Mouse (Mus musculus) embryonic facial prominence, embryonic 15.5 days (tissue): ENCODE results near the gene Ubox5. TPM values are rescaled to one million over a fixed set of nuclear protein-coding genes. Genes with fewer than 3 reads are reported as not detected.

ENCODE experiments used
- ATAC-seq: fragments of 200-750 bp; cut with Nextera tagmentation; 2 replicates; pipeline ENCODE4 v1.8.0; 2017; ENCODE audit warnings: low read depth, moderate TSS enrichment; ENCODE audit not compliant: insufficient number of reproducible peaks, low FRiP score, low TSS enrichment
- H3K27ac ChIP-seq: fragments of 300-500 bp; sonication (generic); replicated peaks from 2 replicates; pipeline ENCODE4 v1.5.1; 2015; ENCODE audit warnings: mild to moderate bottlenecking, inconsistent platforms
- H3K27me3 ChIP-seq: fragments of 300-500 bp; sonication (generic); 2 replicates; pipeline ENCODE4 v1.6.1; 2015; ENCODE audit warnings: inconsistent platforms
- H3K36me3 ChIP-seq: fragments of 300-500 bp; sonication (generic); 2 replicates; pipeline ENCODE4 v1.6.1; 2015; ENCODE audit warnings: mild to moderate bottlenecking, inconsistent platforms
- H3K4me1 ChIP-seq: fragments of 300-500 bp; sonication (generic); 2 replicates; pipeline ENCODE4 v1.6.1; 2015; ENCODE audit warnings: inconsistent platforms
- H3K4me2 ChIP-seq: fragments of 300-500 bp; sonication (generic); replicated peaks from 2 replicates; pipeline ENCODE4 v1.6.1; 2015; ENCODE audit warnings: mild to moderate bottlenecking, inconsistent platforms
- H3K4me3 ChIP-seq: fragments of 300-500 bp; sonication (generic); replicated peaks from 2 replicates; pipeline ENCODE4 v1.5.1; 2015; ENCODE audit warnings: mild to moderate bottlenecking, inconsistent platforms
- H3K9ac ChIP-seq: fragments of 300-500 bp; sonication (generic); 2 replicates; pipeline ENCODE4 v1.6.1; 2015; ENCODE audit warnings: inconsistent platforms
- H3K9me3 ChIP-seq: fragments of 300-500 bp; sonication (generic); replicated peaks from 2 replicates; pipeline ENCODE4 v1.6.1; 2016; ENCODE audit warnings: inconsistent platforms
- WGBS: fragments of 180-500 bp; shearing (Covaris S2); methylation state at CpG from one replicate; pipeline ENCODE4 v1.1.7; 2015; 5-methylcytosine and 5-hydroxymethylcytosine counted together
- polyA plus RNA-seq: library from polyadenylated mRNA; unstranded; fragments of >200 nt; fragmentation: Nextera tagmentation; extraction: Ambion mirVana; gene quantifications from 2 replicates; pipeline ENCODE4 v1.2.1, GENCODE M21; 2015

Ubox5 gene
- polyA plus RNA-seq, result 11.8 TPM in 2 replicates

DNA sequence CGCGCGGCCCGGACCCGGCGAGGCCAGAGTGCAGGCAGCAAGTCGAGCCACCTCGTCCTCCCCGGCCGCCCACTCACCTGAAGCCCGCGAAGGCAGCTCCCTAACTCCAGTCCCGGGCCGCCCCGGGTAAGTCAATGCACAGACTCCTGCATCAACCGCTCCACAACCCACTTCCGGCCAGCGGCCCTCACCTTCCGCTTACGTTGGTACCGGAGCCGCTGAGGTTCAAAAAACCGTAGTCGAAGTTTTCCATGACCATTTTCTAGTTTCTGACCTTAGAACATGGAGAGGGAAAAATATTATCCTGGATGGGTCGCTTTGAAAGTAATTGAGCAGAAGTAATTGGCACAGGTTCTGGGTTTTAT is at the start of gene Ubox5, which contains the start of gene Fastkd5:
Gene Ubox5 (minus strand): TSS at position 200 of the 365 bp plus-strand sequence.
Gene Fastkd5 (minus strand): TSS at position 189 of the 365 bp plus-strand sequence.
- Histone ChIP-seq H3K27me3 (peaks cover 13% of the 10 kb centered on the region), H3K4me2 (peak within 1 kb of the TSS; percentile 80), H3K27ac (peak within 1 kb of the TSS; percentile 71), H3K4me3 (peak within 1 kb of the TSS; percentile 100), H3K9ac (peak within 1 kb of the TSS; percentile 95), H3K9me3 (no peaks in the 10 kb centered on the region), H3K36me3 (peaks cover 13% of the 10 kb centered on the region; the same call in 1 of the 2 replicates), H3K4me1 (peaks cover 18% of the 10 kb centered on the region)
- WGBS, result under 1% methylated on average over 25 of the region's 25 CpGs
- peak; percentile 83 for ATAC-seq

- 93% methylated on average over 12 of the region's 12 CpGs for WGBS
- Histone ChIP-seq H3K36me3 (peaks cover 88% of the 10 kb centered on the region), H3K27ac (no peak overlapping the region), H3K9me3 (no peaks in the 10 kb centered on the region), H3K4me1 (no peaks in the 10 kb centered on the region), H3K9ac (no peak overlapping the region), H3K4me2 (no peak overlapping the region), H3K27me3 (no peaks in the 10 kb centered on the region), H3K4me3 (no peak overlapping the region)
- no peak for ATAC-seq
These were observed 49.3 kb upstream of the Ubox5 start for GRCm38 (mm10) chr2:130679154-130679553.

- Histone ChIP-seq H3K27me3 (no peaks in the 10 kb centered on the region), H3K4me2 (no peak overlapping the region), H3K9me3 (no peaks in the 10 kb centered on the region), H3K4me1 (no peaks in the 10 kb centered on the region), H3K9ac (no peak overlapping the region), H3K27ac (no peak overlapping the region), H3K4me3 (no peak overlapping the region), H3K36me3 (peaks cover 95% of the 10 kb centered on the region)
- no peak for ATAC-seq
- WGBS, result 81% methylated on average over 10 of the region's 10 CpGs
These were observed 47.4 kb upstream of the Ubox5 start for GRCm38 (mm10) chr2:130677211-130677610.

DNA sequence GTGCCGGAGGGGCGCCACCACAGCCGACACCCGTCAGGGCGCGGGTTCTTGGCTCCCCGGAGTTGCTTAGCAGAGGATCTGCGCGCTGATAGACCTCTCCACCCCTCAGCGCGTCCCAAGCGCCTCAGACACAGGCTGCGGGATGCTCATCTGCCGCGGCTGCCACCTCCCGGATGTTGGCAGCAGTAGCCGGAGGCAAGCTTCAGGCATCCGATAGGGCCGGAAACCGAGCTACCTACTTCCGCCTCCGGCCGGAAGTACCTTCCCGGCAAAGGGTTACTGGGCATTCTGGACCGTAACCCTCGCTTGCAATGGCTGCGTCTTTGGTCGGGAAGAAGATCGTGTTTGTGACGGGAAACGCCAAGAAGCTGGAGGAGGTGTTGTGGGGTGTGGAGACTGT is 37.7 kb upstream of the Ubox5 start, which contains the start of gene Itpa:
Gene Itpa (plus strand): TSS at position 52 of the 400 bp plus-strand sequence.
- 1% methylated on average over 31 of the region's 31 CpGs for WGBS
- peak within 1 kb of the TSS; percentile 66 for H3K4me3 ChIP-seq
- H3K27me3 ChIP-seq, result no peaks in the 10 kb centered on the region
- H3K9me3 ChIP-seq, result no peaks in the 10 kb centered on the region
- peaks cover 27% of the 10 kb centered on the region for H3K4me1 ChIP-seq
- H3K36me3 ChIP-seq, result peaks cover 17% of the 10 kb centered on the region
- ATAC-seq, result peak; percentile 45; the same call in 1 of the 2 replicates
- H3K9ac ChIP-seq, result peak within 1 kb of the TSS; percentile 64
- H3K27ac ChIP-seq, result peak within 1 kb of the TSS; percentile 88
- peak within 1 kb of the TSS; percentile 71 for H3K4me2 ChIP-seq

GRCm38 (mm10) chr2:130664102-130664701 is 34.4 kb upstream of the Ubox5 start, which contains the start of gene Ddrgk1:
Gene Ddrgk1, minus strand, starts transcription at chr2:130664659.
- ATAC-seq, result peak; percentile 98
- Histone ChIP-seq H3K27ac (peak within 1 kb of the TSS; percentile 100), H3K36me3 (peaks cover 31% of the 10 kb centered on the region), H3K4me2 (peak within 1 kb of the TSS; percentile 70), H3K27me3 (no peaks in the 10 kb centered on the region), H3K4me1 (peaks cover 28% of the 10 kb centered on the region), H3K4me3 (peak within 1 kb of the TSS; percentile 71), H3K9ac (peak within 1 kb of the TSS; percentile 92), H3K9me3 (no peaks in the 10 kb centered on the region)
- WGBS, result under 1% methylated on average over 40 of the region's 40 CpGs

DNA sequence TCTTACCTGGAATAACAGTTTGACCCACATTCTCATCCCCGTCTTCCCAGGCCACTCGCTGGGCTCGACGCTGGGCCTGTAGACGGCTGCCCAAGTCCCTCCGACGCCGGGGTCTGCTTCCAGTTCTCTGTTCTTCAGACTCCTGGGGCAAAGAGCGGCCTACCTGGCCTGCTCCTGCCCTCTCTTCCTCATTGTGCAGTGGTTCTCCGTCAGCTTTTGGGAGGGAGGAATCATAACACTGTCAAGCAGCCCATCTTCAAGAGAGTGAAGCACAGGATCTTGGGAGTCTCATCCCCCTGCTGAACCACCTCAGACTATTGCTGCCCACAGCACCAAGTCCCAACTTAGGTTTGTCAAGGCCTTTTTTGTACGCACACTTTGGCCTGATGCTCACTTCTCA is 33.5 kb upstream of the Ubox5 start:
- peak overlapping the region; percentile 71 for H3K4me3 ChIP-seq

GRCm38 (mm10) chr2:130658530-130658929 is 28.7 kb upstream of the Ubox5 start:
- Histone ChIP-seq H3K9me3 (no peaks in the 10 kb centered on the region), H3K4me1 (peaks cover 11% of the 10 kb centered on the region), H3K36me3 (peaks cover 82% of the 10 kb centered on the region), H3K27me3 (no peaks in the 10 kb centered on the region), H3K9ac (no peak overlapping the region), H3K4me3 (no peak overlapping the region), H3K27ac (no peak overlapping the region), H3K4me2 (no peak overlapping the region)
- 96% methylated on average over 10 of the region's 10 CpGs for WGBS
- ATAC-seq, result no peak

More for the DNA sequence above, 33.5 kb upstream of the Ubox5 start:
- no peak for ATAC-seq
- Histone ChIP-seq H3K4me1 (peaks cover 23% of the 10 kb centered on the region), H3K27me3 (no peaks in the 10 kb centered on the region), H3K27ac (no peak overlapping the region), H3K9ac (peak overlapping the region; percentile 92), H3K4me2 (peak overlapping the region; percentile 70), H3K36me3 (peaks cover 39% of the 10 kb centered on the region), H3K9me3 (no peaks in the 10 kb centered on the region)
- WGBS, result 88% methylated on average over 11 of the region's 11 CpGs

GRCm38 (mm10) chr2:130657541-130657940 is 27.7 kb upstream of the Ubox5 start:
- Histone ChIP-seq H3K36me3 (peaks cover 91% of the 10 kb centered on the region), H3K4me1 (0 out of 2 replicates have a peak, but pooled peaks cover under 1% of the 10 kb centered on the region), H3K4me2 (no peak overlapping the region), H3K27ac (no peak overlapping the region), H3K27me3 (no peaks in the 10 kb centered on the region), H3K4me3 (no peak overlapping the region), H3K9ac (no peak overlapping the region), H3K9me3 (no peaks in the 10 kb centered on the region)
- 62% methylated on average over 6 of the region's 6 CpGs for WGBS
- no peak for ATAC-seq

DNA sequence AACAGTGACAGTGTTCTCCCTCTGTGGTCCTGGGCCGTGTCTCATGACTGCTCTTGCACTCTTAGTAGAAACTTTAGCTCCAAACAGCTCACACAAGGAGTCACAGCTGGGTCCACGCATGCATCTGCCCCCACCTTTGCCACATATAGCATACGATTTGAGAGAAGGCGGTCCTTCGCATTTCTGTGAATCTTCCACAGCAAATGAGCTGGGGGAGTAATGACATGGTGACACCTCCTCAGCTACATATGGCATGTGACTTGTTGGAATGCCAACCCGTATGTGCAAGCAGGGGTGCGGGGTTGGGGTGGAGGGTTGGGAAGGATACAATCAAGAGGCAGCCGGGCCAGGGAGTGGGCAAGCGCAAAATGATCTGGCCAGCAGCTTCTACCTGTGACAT is 26.7 kb upstream of the Ubox5 start:
- Histone ChIP-seq H3K9ac (no peak overlapping the region), H3K4me3 (no peak overlapping the region), H3K36me3 (peaks cover 91% of the 10 kb centered on the region), H3K27me3 (no peaks in the 10 kb centered on the region), H3K9me3 (no peaks in the 10 kb centered on the region), H3K27ac (no peak overlapping the region), H3K4me2 (no peak overlapping the region), H3K4me1 (no peaks in the 10 kb centered on the region)
- 88% methylated on average over 9 of the region's 9 CpGs for WGBS
- ATAC-seq, result no peak

DNA sequence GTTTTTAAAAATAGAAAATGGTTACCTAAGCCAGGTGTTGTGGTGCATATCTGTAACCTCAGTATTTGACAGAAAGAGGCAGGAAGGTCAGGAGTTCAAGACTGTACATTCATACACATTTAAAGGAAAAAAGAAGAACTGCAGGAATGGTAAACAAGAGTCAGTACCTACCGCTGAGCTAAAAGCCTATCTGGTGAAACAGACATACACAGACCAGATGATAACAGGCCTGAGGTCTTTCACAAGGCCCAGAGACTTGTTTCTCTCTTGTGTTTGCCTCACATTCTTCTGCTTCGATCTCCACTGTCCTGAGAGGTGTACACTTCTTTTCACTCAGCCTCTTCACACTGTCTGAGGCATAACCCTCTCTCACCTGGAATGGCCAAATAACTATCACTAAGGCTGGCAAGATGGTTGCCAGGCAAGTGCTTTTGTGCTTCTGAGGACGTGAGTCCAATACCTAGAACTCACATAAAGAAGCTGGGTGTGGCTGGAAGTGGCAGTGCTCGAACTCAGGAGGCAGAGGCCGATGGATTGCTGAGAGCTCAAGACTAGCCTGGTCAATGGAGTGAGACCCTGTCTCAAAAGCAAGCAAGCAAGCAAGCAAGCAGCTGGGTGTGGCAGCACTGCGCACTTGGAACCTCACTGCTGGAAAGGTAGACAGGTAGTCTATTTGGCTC is 26.0 kb upstream of the Ubox5 start:
- no peak for ATAC-seq
- Histone ChIP-seq H3K4me3 (no peak overlapping the region), H3K4me1 (no peaks in the 10 kb centered on the region), H3K27ac (no peak overlapping the region), H3K4me2 (no peak overlapping the region), H3K27me3 (no peaks in the 10 kb centered on the region), H3K9me3 (no peaks in the 10 kb centered on the region), H3K9ac (no peak overlapping the region), H3K36me3 (peaks cover 89% of the 10 kb centered on the region)
- 96% methylated on average over 6 of the region's 6 CpGs for WGBS

DNA sequence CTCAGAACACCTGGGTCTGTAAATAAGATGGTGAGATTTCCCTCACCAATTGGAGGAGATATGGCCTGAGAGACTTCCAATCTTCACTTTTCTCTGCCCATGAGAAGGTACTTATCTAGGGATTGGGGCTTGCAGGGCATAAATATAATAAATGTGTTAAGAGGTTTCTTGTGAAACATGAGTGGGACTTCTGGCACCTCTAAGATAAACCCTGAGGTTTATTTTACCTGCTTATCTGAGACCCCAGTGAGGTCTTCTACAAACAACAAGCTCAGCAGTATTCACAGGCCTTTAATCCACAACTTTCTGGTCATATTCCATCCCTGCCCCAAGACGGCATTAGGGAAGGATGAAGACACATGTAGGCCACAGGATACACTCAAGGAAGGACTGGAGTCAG is 23.9 kb upstream of the Ubox5 start:
- ATAC-seq, result no peak
- Histone ChIP-seq H3K9ac (no peak overlapping the region), H3K36me3 (peaks cover 75% of the 10 kb centered on the region), H3K27ac (no peak overlapping the region), H3K4me3 (no peak overlapping the region), H3K27me3 (no peaks in the 10 kb centered on the region), H3K9me3 (no peaks in the 10 kb centered on the region), H3K4me1 (no peaks in the 10 kb centered on the region), H3K4me2 (no peak overlapping the region)
- 95% methylated on average over 1 of the region's 1 CpGs for WGBS
